ENCODE assay signal across 8 mouse cellular contexts in the genomic region with DNA sequence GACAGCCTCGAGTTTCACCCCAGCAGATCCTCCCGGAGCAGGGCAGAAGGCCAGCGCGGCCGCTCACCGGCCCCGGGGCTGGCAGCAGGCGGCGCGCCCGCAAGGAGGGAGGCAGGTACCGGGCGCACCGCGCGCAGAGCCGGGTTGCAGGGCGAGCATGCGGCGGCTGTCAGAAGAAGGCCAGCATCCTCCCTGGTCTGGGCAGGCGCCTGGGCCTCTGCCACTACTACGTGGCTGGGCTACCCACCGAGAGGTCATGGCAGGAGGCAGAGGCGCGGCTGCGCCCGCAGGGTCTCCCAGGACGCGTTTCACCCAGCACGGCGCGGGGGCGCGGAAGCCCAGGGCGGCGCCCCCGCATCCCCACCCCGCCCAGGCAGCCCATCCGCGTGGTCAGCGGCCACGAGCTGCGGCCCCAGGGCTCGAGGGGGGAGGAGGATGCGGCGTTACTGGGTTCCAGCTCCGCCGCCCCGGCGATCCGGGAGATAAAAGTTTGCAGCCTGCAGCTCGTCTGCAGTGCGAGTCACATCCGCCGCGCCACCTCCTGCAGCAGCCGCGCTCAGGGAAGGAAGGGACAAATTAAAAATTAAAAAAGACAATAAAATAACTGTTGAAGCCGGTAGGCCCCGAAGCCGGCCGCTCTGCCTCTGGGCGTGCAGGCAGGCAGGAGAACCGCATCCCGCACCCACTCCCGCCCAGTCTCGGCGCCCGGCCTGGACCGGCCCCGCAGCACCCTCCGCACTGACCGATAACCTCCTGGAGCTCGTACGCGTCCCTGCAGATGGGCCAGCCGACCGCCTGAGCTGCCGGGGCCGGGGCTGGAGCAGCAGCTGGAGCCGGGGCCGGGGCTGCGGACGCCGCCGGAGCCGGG. TPM values are rescaled to one million over a fixed set of nuclear protein-coding genes. Genes with fewer than 3 reads are reported as not detected.
DNase-seq lines count a peak whose midpoint lies in the region; ATAC-seq and TF ChIP-seq lines count a peak whose summit lies in the region.

No protein-coding gene starts in this region.

- peak; percentile 39 for TF ChIP-seq CTCF in lung, postnatal 0 days (IDR thresholded peaks at IDR 0.05)

- H3K27ac ChIP-seq in hindbrain, embryonic 13.5 days, result peak overlapping the region; percentile 96
- peak overlapping the region; percentile 87 for H3K27ac ChIP-seq in lung, postnatal 0 days (ENCODE audit: low read length)

- under 1% methylated on average over 87 of the region's 87 CpGs for WGBS in hindbrain, embryonic 13.5 days
- WGBS in lung, postnatal 0 days, result under 1% methylated on average over 61 of the region's 87 CpGs

- TF ChIP-seq EP300 in lung, postnatal 0 days (IDR thresholded peaks at IDR 0.05), result no peak

- peak; percentile 56 for DNase-seq in T-cell, adult 2 months (ENCODE audit: low spot score)
- peak; percentile 71 to 82 for DNase-seq in cerebellum, postnatal 14 days
- peak; percentile 30 for DNase-seq in gastrocnemius, adult 18-20 months (ENCODE audit: low spot score)
- DNase-seq in layer of hippocampus, postnatal 25 days (ENCODE audit: extremely low spot score in 1 of 2, low spot score in 1 of 2), result peak; percentile 39 to 54
- DNase-seq in lung, postnatal 0 days (ENCODE audit: low spot score), result peak; percentile 65
- DNase-seq in ovary, postnatal 10 days (ENCODE audit: low spot score), result peak; percentile 39
- DNase-seq in thymus, postnatal 4 days, result peak; percentile 80

- H3K4me2 ChIP-seq in hindbrain, embryonic 13.5 days, result peak overlapping the region; percentile 76
- peak overlapping the region; percentile 99 for H3K4me2 ChIP-seq in lung, postnatal 0 days (replicated peaks; ENCODE audit: low read depth, low read length)

- H3K9me3 ChIP-seq in hindbrain, embryonic 13.5 days, result no peaks in the 10 kb centered on the region
- H3K9me3 ChIP-seq in lung, postnatal 0 days (ENCODE audit: low read length), result no peaks in the 10 kb centered on the region

- no peaks in the 10 kb centered on the region for H3K36me3 ChIP-seq in hindbrain, embryonic 13.5 days
- H3K36me3 ChIP-seq in lung, postnatal 0 days (ENCODE audit: insufficient read depth, low read length), result no peaks in the 10 kb centered on the region

- no peaks in the 10 kb centered on the region for H3K27me3 ChIP-seq in hindbrain, embryonic 13.5 days
- no peaks in the 10 kb centered on the region for H3K27me3 ChIP-seq in lung, postnatal 0 days (replicated peaks; ENCODE audit: insufficient read depth, low read length)

- peak overlapping the region; percentile 94 for H3K9ac ChIP-seq in hindbrain, embryonic 13.5 days
- H3K9ac ChIP-seq in lung, postnatal 0 days (replicated peaks; ENCODE audit: low read depth), result peak overlapping the region; percentile 69

- peak; percentile 84 for ATAC-seq in hindbrain, embryonic 13.5 days (ENCODE audit: low FRiP score)
- ATAC-seq in lung, postnatal 0 days, result peak; percentile 49

- peaks cover 21% of the 10 kb centered on the region for H3K4me1 ChIP-seq in hindbrain, embryonic 13.5 days (replicated peaks)
- H3K4me1 ChIP-seq in lung, postnatal 0 days (ENCODE audit: insufficient read depth, low read depth, low read length), result peaks cover 8% of the 10 kb centered on the region; the same call in 1 of the 2 replicates

- peak overlapping the region; percentile 97 for H3K4me3 ChIP-seq in hindbrain, embryonic 13.5 days
- peak overlapping the region; percentile 76 for H3K4me3 ChIP-seq in lung, postnatal 0 days (ENCODE audit: low read depth, low read length)

RNA-seq across cellular contexts. Expression of a gene that starts 0.9 kb away (rescaled TPM):
- total RNA-seq in gastrocnemius, adult 18-20 months (2021), result 1 to 10 TPM; 2.1 to 2.8 TPM
- polyA plus RNA-seq in hindbrain, embryonic 13.5 days (2015; fragmentation: Nextera tagmentation; extraction: Ambion mirVana), result 36.8 and 39.4 TPM in 2 replicates
- total RNA-seq in layer of hippocampus, postnatal 25 days (2021), result 10 to 100 TPM; 57.8 to 62.4 TPM
- 11.8 and 12.0 TPM in 2 replicates for polyA plus RNA-seq in lung, postnatal 0 days (2015; fragmentation: Nextera tagmentation; extraction: Ambion mirVana)

Comparison
In these comparisons a context has a peak if more than half of its experiments do, and no peak if none do; other contexts are left out.
1. Peak in every context shown above with its lines: DNase-seq, ATAC-seq, H3K4me3 ChIP-seq and H3K27ac ChIP-seq.
2. DNase-seq: peak in every context shown above with its lines; median percentile 80 in thymus, postnatal 4 days; 76 in cerebellum, postnatal 14 days; 65 in lung, postnatal 0 days; 56 in T-cell, adult 2 months; 46 in layer of hippocampus, postnatal 25 days; 39 in ovary, postnatal 10 days; 30 in gastrocnemius, adult 18-20 months.
3. RNA of a gene that starts 0.9 kb away (total RNA-seq): 57.8 to 62.4 TPM in layer of hippocampus, postnatal 25 days; 2.1 to 2.8 TPM in gastrocnemius, adult 18-20 months; every median in the first group is over 10 times any median in the second.